Mouse (Mus musculus) kidney, adult 2 months (tissue): Measurements from ENCODE around the gene Phf24. TPM values are rescaled to one million over a fixed set of nuclear protein-coding genes. Genes with fewer than 3 reads are reported as not detected.

Experiments
- DNase-seq: peaks from one replicate; pipeline ENCODE4 v3.0.0; 2021
- H3K27ac ChIP-seq: fragments of 200-500 bp; 2 replicates; pipeline ENCODE4 v1.5.1; 2012; ENCODE audit warnings: low read depth, low read length, control low read depth, inconsistent platforms; ENCODE audit not compliant: insufficient read depth
- H3K27me3 ChIP-seq: fragments of 200-500 bp; replicated peaks from 2 replicates; pipeline ENCODE4 v1.6.1; 2012; ENCODE audit warnings: mild to moderate bottlenecking, moderate library complexity, low read length, inconsistent platforms; ENCODE audit not compliant: control insufficient read depth, insufficient read depth
- H3K36me3 ChIP-seq: fragments of 200-500 bp; 2 replicates; pipeline ENCODE4 v1.6.1; 2012; ENCODE audit warnings: mild to moderate bottlenecking, moderate library complexity, low read length, inconsistent platforms; ENCODE audit not compliant: control insufficient read depth, insufficient read depth
- H3K4me1 ChIP-seq: fragments of 200-500 bp; 2 replicates; pipeline ENCODE4 v1.6.1; 2011; ENCODE audit warnings: low read length; ENCODE audit not compliant: control insufficient read depth, insufficient read depth
- H3K4me3 ChIP-seq: fragments of 200-500 bp; 2 replicates; pipeline ENCODE4 v1.5.1; 2011; ENCODE audit warnings: mild to moderate bottlenecking, low read depth, low read length, control low read depth; ENCODE audit not compliant: insufficient read depth
- CTCF ChIP-seq: fragments of 200-500 bp; conservative IDR thresholded peaks from 2 replicates; pipeline ENCODE4 v1.5.1; 2011; ENCODE audit warnings: low read depth, mild to moderate bottlenecking, control low read depth, low read length, moderate library complexity, mixed read lengths; ENCODE audit not compliant: insufficient read depth, insufficient read length
- POLR2A ChIP-seq: fragments of 200-500 bp; IDR thresholded peaks from one replicate; pipeline ENCODE4 v1.6.1; 2011; ENCODE audit warnings: low read depth, low read length, control low read depth
- WGBS: fragments of 180-500 bp; shearing (Covaris S2); methylation state at CpG from one replicate; pipeline ENCODE4 v1.1.7; 2018; 5-methylcytosine and 5-hydroxymethylcytosine counted together
- polyA plus RNA-seq: library from polyadenylated mRNA; depleted of rRNA; stranded (reverse); fragments of >200 nt; gene quantifications from 2 replicates; pipeline ENCODE4 v1.2.3, GENCODE M21; 2012

Phf24 gene
- polyA plus RNA-seq, 1 experiment = 1.1 TPM

- Histone ChIP-seq H3K27ac (no peak overlapping the region), H3K4me1 (no peaks in the 10 kb centered on the region), H3K4me3 (no peak overlapping the region), H3K36me3 (no peaks in the 10 kb centered on the region), H3K27me3 (no peaks in the 10 kb centered on the region)
- no peak for DNase-seq
- TF ChIP-seq POLR2A (no peak), CTCF (no peak)
- WGBS = 71% methylated on average over 8 of the region's 8 CpGs
These were observed 6.0 kb downstream of the Phf24 start for GRCm38 (mm10) chr4:42922461-42922860.

- Histone ChIP-seq H3K27ac (no peak overlapping the region), H3K27me3 (no peaks in the 10 kb centered on the region), H3K4me1 (no peaks in the 10 kb centered on the region), H3K4me3 (no peak overlapping the region), H3K36me3 (no peaks in the 10 kb centered on the region)
- TF ChIP-seq POLR2A = no peak
- no peak for TF ChIP-seq CTCF
- DNase-seq = no peak
- WGBS = 85% methylated on average over 13 of the region's 13 CpGs
These were observed 7.7 kb downstream of the Phf24 start for GRCm38 (mm10) chr4:42924095-42924710.

GRCm38 (mm10) chr4:42928209-42928608 lies 11.7 kb downstream of the Phf24 start:
- WGBS = 86% methylated on average over 5 of the region's 5 CpGs
- Histone ChIP-seq H3K4me1 (no peaks in the 10 kb centered on the region), H3K36me3 (no peaks in the 10 kb centered on the region), H3K27ac (no peak overlapping the region), H3K4me3 (no peak overlapping the region), H3K27me3 (no peaks in the 10 kb centered on the region)
- no peak for TF ChIP-seq POLR2A
- TF ChIP-seq CTCF = 0 out of 2 replicates have a peak, but pooled peaks have one; percentile 19
- DNase-seq = no peak

GRCm38 (mm10) chr4:42928952-42929351 lies 12.5 kb downstream of the Phf24 start:
- no peaks in the 10 kb centered on the region for H3K36me3 ChIP-seq
- H3K4me3 ChIP-seq = no peak overlapping the region
- TF ChIP-seq CTCF (no peak), POLR2A (no peak)
- no peaks in the 10 kb centered on the region for H3K4me1 ChIP-seq
- no peaks in the 10 kb centered on the region for H3K27me3 ChIP-seq
- 88% methylated on average over 9 of the region's 9 CpGs for WGBS
- no peak for DNase-seq
- H3K27ac ChIP-seq = no peak overlapping the region

- no peaks in the 10 kb centered on the region for H3K36me3 ChIP-seq
- H3K4me3 ChIP-seq = no peak overlapping the region
- peak overlapping the region; percentile 37; the same call in 1 of the 2 replicates for H3K27ac ChIP-seq
- TF ChIP-seq CTCF (no peak), POLR2A (no peak)
- H3K27me3 ChIP-seq = no peaks in the 10 kb centered on the region
- no peaks in the 10 kb centered on the region for H3K4me1 ChIP-seq
- peak; percentile 42 for DNase-seq
- WGBS = 47% methylated on average over 8 of the region's 8 CpGs
These were observed 15.9 kb downstream of the Phf24 start for GRCm38 (mm10) chr4:42932229-42932969.

GRCm38 (mm10) chr4:42933630-42934029 lies 17.2 kb downstream of the Phf24 start:
- 6% methylated on average over 22 of the region's 22 CpGs for WGBS
- H3K27me3 ChIP-seq = no peaks in the 10 kb centered on the region
- DNase-seq = peak; percentile 57

GRCm38 (mm10) chr4:42941396-42941795 lies 24.9 kb downstream of the Phf24 start:
- Histone ChIP-seq H3K27ac (no peak overlapping the region), H3K4me1 (no peaks in the 10 kb centered on the region), H3K4me3 (no peak overlapping the region), H3K36me3 (no peaks in the 10 kb centered on the region), H3K27me3 (no peaks in the 10 kb centered on the region)
- TF ChIP-seq POLR2A = no peak
- TF ChIP-seq CTCF = no peak
- no peak for DNase-seq
- WGBS = 82% methylated on average over 7 of the region's 7 CpGs

More at GRCm38 (mm10) chr4:42933630-42934029, 17.2 kb downstream of the Phf24 start:
- no peak for TF ChIP-seq POLR2A
- no peak for TF ChIP-seq CTCF
- no peak overlapping the region; the same call in 1 of the 2 replicates for H3K4me3 ChIP-seq
- no peak overlapping the region for H3K27ac ChIP-seq
- no peaks in the 10 kb centered on the region for H3K36me3 ChIP-seq
- no peaks in the 10 kb centered on the region for H3K4me1 ChIP-seq
